Mouse (Mus musculus): ENCODE results near the gene Guk1. TPM values are rescaled to one million over a fixed set of nuclear protein-coding genes. Genes with fewer than 3 reads are reported as not detected.

Guk1 gene
- polyA plus RNA-seq, 2 experiments, result 40.2 to 64.2 TPM

GRCm38 (mm10) chr11:59226251-59226650 lies 34.2 kb upstream of the Guk1 start:
- peak overlapping the region; percentile 83 for H3K27ac ChIP-seq
- H3K27me3 ChIP-seq (ENCODE audit: control insufficient read depth, insufficient read depth, low read length), result no peaks in the 10 kb centered on the region
- H3K36me3 ChIP-seq (replicated peaks; ENCODE audit: control insufficient read depth, insufficient read depth, low read depth), result peaks cover 5% of the 10 kb centered on the region
- peak overlapping the region; percentile 97 for H3K4me2 ChIP-seq (ENCODE audit: low read depth)
- TF ChIP-seq EP300 (IDR thresholded peaks at IDR 0.05; ENCODE audit: low read depth) (no peak), CTCF (IDR thresholded peaks at IDR 0.05; ENCODE audit: low read depth) (no peak)
- peaks cover 37 to 49% of the 10 kb centered on the region in 2 experiments for H3K4me1 ChIP-seq (replicated peaks; ENCODE audit: control insufficient read depth in 2 of 2, insufficient read depth in 2 of 2, low read length in 1 of 2)
- H3K9me3 ChIP-seq (ENCODE audit: control insufficient read depth, low read length), result no peaks in the 10 kb centered on the region
- peak overlapping the region; percentile 100 for H3K9ac ChIP-seq (replicated peaks)
- peak overlapping the region; percentile 93 to 100 for H3K4me3 ChIP-seq (ENCODE audit: insufficient read depth in 1 of 2, low read depth in 2 of 2, low read length in 2 of 2)
- ATAC-seq (ENCODE audit: insufficient read depth) (no peak), DNase-seq (ENCODE audit: low read depth in 3 of 3, low spot score in 3 of 3) (no peak)
- WGBS (ENCODE audit: insufficient replicate concordance), result 37% methylated on average over 3 of the region's 3 CpGs

DNA sequence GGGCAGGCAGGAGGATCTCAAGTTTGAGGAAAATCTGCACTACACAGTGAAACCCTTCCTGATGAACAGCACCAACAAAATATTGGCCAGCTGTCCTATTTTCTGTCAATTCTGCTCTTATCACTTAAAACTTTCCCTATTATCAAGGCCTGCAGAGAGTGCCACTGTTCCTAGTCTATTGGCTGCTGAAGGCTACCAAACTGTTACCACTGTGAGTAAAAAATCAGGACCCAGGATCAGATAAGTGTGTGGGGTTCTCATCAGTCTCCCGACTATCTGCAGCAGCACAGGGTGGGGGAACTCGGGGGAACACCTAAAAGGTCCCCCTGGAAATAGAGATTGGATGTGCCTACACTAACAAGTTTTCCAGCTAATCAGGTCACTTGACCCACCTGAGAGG lies 33.2 kb upstream of the Guk1 start:
- ATAC-seq (ENCODE audit: insufficient read depth) (no peak), DNase-seq (ENCODE audit: low read depth in 3 of 3, low spot score in 3 of 3) (no peak)
- 8% methylated on average over 2 of the region's 2 CpGs for WGBS (ENCODE audit: insufficient replicate concordance)
- H3K4me1 ChIP-seq (replicated peaks; ENCODE audit: control insufficient read depth in 2 of 2, insufficient read depth in 2 of 2, low read length in 1 of 2), result peaks cover 37 to 51% of the 10 kb centered on the region in 2 experiments
- H3K4me3 ChIP-seq (ENCODE audit: insufficient read depth in 1 of 2, low read depth in 2 of 2, low read length in 2 of 2), result no peak overlapping the region; a peak in 1 of 4 replicates
- no peaks in the 10 kb centered on the region for H3K27me3 ChIP-seq (ENCODE audit: control insufficient read depth, insufficient read depth, low read length)
- no peak overlapping the region for H3K9ac ChIP-seq (replicated peaks)
- H3K4me2 ChIP-seq (ENCODE audit: low read depth), result peak overlapping the region; percentile 97
- peaks cover 8% of the 10 kb centered on the region for H3K36me3 ChIP-seq (replicated peaks; ENCODE audit: control insufficient read depth, insufficient read depth, low read depth)
- TF ChIP-seq EP300 (IDR thresholded peaks at IDR 0.05; ENCODE audit: low read depth) (0 out of 2 replicates have a peak, but pooled peaks have one; percentile 19), CTCF (IDR thresholded peaks at IDR 0.05; ENCODE audit: low read depth) (no peak)
- no peaks in the 10 kb centered on the region for H3K9me3 ChIP-seq (ENCODE audit: control insufficient read depth, low read length)
- H3K27ac ChIP-seq, result no peak overlapping the region

GRCm38 (mm10) chr11:59224470-59224869 lies 32.5 kb upstream of the Guk1 start:
- TF ChIP-seq CTCF (IDR thresholded peaks at IDR 0.05; ENCODE audit: low read depth), result no peak
- no peak for TF ChIP-seq EP300 (IDR thresholded peaks at IDR 0.05; ENCODE audit: low read depth)
- Histone ChIP-seq H3K9ac (replicated peaks) (no peak overlapping the region), H3K36me3 (replicated peaks; ENCODE audit: control insufficient read depth, insufficient read depth, low read depth) (peaks cover 13% of the 10 kb centered on the region), H3K4me1 (replicated peaks; ENCODE audit: control insufficient read depth in 2 of 2, insufficient read depth in 2 of 2, low read length in 1 of 2) (peaks cover 37 to 54% of the 10 kb centered on the region in 2 experiments), H3K27ac (no peak overlapping the region), H3K27me3 (ENCODE audit: control insufficient read depth, insufficient read depth, low read length) (no peaks in the 10 kb centered on the region), H3K4me3 (ENCODE audit: insufficient read depth in 1 of 2, low read depth in 2 of 2, low read length in 2 of 2) (no peak overlapping the region), H3K4me2 (ENCODE audit: low read depth) (no peak overlapping the region; the same call in 1 of the 2 replicates), H3K9me3 (ENCODE audit: control insufficient read depth, low read length) (no peaks in the 10 kb centered on the region)
- no peak for DNase-seq (ENCODE audit: low read depth in 3 of 3, low spot score in 3 of 3)
- WGBS (ENCODE audit: insufficient replicate concordance), result 14% methylated on average over 2 of the region's 2 CpGs
- ATAC-seq (ENCODE audit: insufficient read depth), result no peak

GRCm38 (mm10) chr11:59224025-59224424 lies 32.0 kb upstream of the Guk1 start:
- Histone ChIP-seq H3K4me2 (ENCODE audit: low read depth) (peak overlapping the region; percentile 14; the same call in 1 of the 2 replicates), H3K9me3 (ENCODE audit: control insufficient read depth, low read length) (no peaks in the 10 kb centered on the region), H3K27me3 (ENCODE audit: control insufficient read depth, insufficient read depth, low read length) (no peaks in the 10 kb centered on the region), H3K9ac (replicated peaks) (no peak overlapping the region), H3K4me3 (ENCODE audit: insufficient read depth in 1 of 2, low read depth in 2 of 2, low read length in 2 of 2) (no peak overlapping the region), H3K36me3 (replicated peaks; ENCODE audit: control insufficient read depth, insufficient read depth, low read depth) (peaks cover 16% of the 10 kb centered on the region), H3K4me1 (replicated peaks; ENCODE audit: control insufficient read depth in 2 of 2, insufficient read depth in 2 of 2, low read length in 1 of 2) (peaks cover 37 to 53% of the 10 kb centered on the region in 2 experiments), H3K27ac (no peak overlapping the region)
- 61% methylated on average over 3 of the region's 3 CpGs for WGBS (ENCODE audit: insufficient replicate concordance)
- DNase-seq (ENCODE audit: low read depth in 3 of 3, low spot score in 3 of 3), result no peak
- no peak for TF ChIP-seq EP300 (IDR thresholded peaks at IDR 0.05; ENCODE audit: low read depth)
- no peak for TF ChIP-seq CTCF (IDR thresholded peaks at IDR 0.05; ENCODE audit: low read depth)
- ATAC-seq (ENCODE audit: insufficient read depth), result no peak

DNA sequence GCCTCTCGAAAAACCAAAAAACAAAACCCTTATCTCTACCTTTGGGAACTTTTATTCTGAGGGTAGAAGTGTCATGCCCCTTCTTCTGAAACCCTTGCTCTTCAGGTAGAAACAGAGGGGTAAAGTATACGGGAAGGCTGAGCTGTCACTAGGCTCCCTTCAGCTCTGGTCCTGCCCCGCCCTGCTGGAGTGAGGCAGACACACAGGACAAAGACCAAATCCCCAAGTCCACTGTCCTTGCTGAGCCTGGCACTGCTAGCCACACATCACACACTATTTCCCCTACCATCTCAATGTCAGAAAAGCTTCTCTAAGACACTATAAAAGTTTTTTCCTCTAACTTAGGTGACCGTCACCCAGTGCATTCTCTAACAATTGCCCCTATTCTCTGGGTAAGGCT lies 30.3 kb upstream of the Guk1 start:
- Histone ChIP-seq H3K27me3 (ENCODE audit: control insufficient read depth, insufficient read depth, low read length) (no peaks in the 10 kb centered on the region), H3K4me3 (ENCODE audit: insufficient read depth in 1 of 2, low read depth in 2 of 2, low read length in 2 of 2) (no peak overlapping the region), H3K4me1 (replicated peaks; ENCODE audit: control insufficient read depth in 2 of 2, insufficient read depth in 2 of 2, low read length in 1 of 2) (peaks cover 34 to 52% of the 10 kb centered on the region in 2 experiments), H3K36me3 (replicated peaks; ENCODE audit: control insufficient read depth, insufficient read depth, low read depth) (peaks cover 30% of the 10 kb centered on the region), H3K9me3 (ENCODE audit: control insufficient read depth, low read length) (no peaks in the 10 kb centered on the region), H3K27ac (no peak overlapping the region), H3K4me2 (ENCODE audit: low read depth) (no peak overlapping the region), H3K9ac (replicated peaks) (no peak overlapping the region)
- DNase-seq (ENCODE audit: low read depth in 3 of 3, low spot score in 3 of 3) (no peak), ATAC-seq (ENCODE audit: insufficient read depth) (no peak)
- no peak for TF ChIP-seq CTCF (IDR thresholded peaks at IDR 0.05; ENCODE audit: low read depth)
- no peak for TF ChIP-seq EP300 (IDR thresholded peaks at IDR 0.05; ENCODE audit: low read depth)
- WGBS (ENCODE audit: insufficient replicate concordance), result 66% methylated on average over 4 of the region's 4 CpGs

All from liver, embryonic 14.5 days (tissue).